Mouse (Mus musculus) limb, embryonic 11.5 days (tissue): ENCODE data around the gene Kcnmb1. TPM values are rescaled to one million over a fixed set of nuclear protein-coding genes. Genes with fewer than 3 reads are reported as not detected.
A peak's percentile ranks its signal among the peaks of the same experiment; 100 is the strongest.

ENCODE experiments used
- ATAC-seq: fragments of 200-750 bp; cut with Nextera tagmentation; 2 replicates; pipeline ENCODE4 v1.8.0; 2017; ENCODE audit warnings: low read depth; ENCODE audit not compliant: insufficient number of reproducible peaks, low FRiP score, low TSS enrichment
- DNase-seq: peaks from one replicate; pipeline ENCODE4 v3.0.0-alpha.2; 2015; ENCODE audit warnings: low spot score
- H3K27ac ChIP-seq: fragments of 300-500 bp; sonication (generic); replicated peaks from 2 replicates; pipeline ENCODE4 v1.5.1; 2014; ENCODE audit warnings: low read depth, mild to moderate bottlenecking, low read length
- H3K27me3 ChIP-seq: fragments of 300-500 bp; sonication (generic); 2 replicates; pipeline ENCODE4 v1.6.1; 2014; ENCODE audit warnings: mild to moderate bottlenecking, low read length, mixed read lengths; ENCODE audit not compliant: control insufficient read depth, insufficient read depth
- H3K36me3 ChIP-seq: fragments of 300-500 bp; sonication (generic); 2 replicates; pipeline ENCODE4 v1.6.1; 2014; ENCODE audit warnings: mild to moderate bottlenecking, low read length, moderate library complexity, mixed read lengths; ENCODE audit not compliant: control insufficient read depth, insufficient read depth
- H3K4me1 ChIP-seq: fragments of 300-500 bp; sonication (generic); 2 replicates; pipeline ENCODE4 v1.6.1; 2014; ENCODE audit warnings: low read length, mixed read lengths; ENCODE audit not compliant: control insufficient read depth, insufficient read depth
- H3K4me2 ChIP-seq: fragments of 300-500 bp; sonication (generic); 2 replicates; pipeline ENCODE4 v1.6.1; 2014; ENCODE audit warnings: low read depth, mild to moderate bottlenecking, moderate library complexity; ENCODE audit not compliant: severe bottlenecking
- H3K4me3 ChIP-seq: fragments of 300-500 bp; sonication (generic); 2 replicates; pipeline ENCODE4 v1.5.1; 2014; ENCODE audit warnings: low read depth, low read length
- H3K9ac ChIP-seq: fragments of 300-500 bp; sonication (generic); 2 replicates; pipeline ENCODE4 v1.6.1; 2014; ENCODE audit warnings: mild to moderate bottlenecking, low read length
- H3K9me3 ChIP-seq: fragments of 300-500 bp; sonication (generic); 2 replicates; pipeline ENCODE4 v1.6.1; 2016; ENCODE audit warnings: low read length; ENCODE audit not compliant: control insufficient read depth
- WGBS: fragments of 180-500 bp; shearing (Covaris S2); extraction: QIAGEN DNeasy Blood & Tissue Kit; methylation state at CpG from one replicate; pipeline ENCODE4 v1.1.7; 2014; 5-methylcytosine and 5-hydroxymethylcytosine counted together
- polyA plus RNA-seq: library from polyadenylated mRNA; unstranded; fragments of >200 nt; fragmentation: Nextera tagmentation; extraction: Ambion mirVana; gene quantifications from 2 replicates; pipeline ENCODE4 v1.2.1, GENCODE M21; 2014

Gene Kcnmb1
- polyA plus RNA-seq, 1 experiment from 2014 or later = 0.16 TPM

- ATAC-seq (no peak), DNase-seq (no peak)
- H3K9ac ChIP-seq = no peak overlapping the region
- 0 out of 2 replicates have a peak, but pooled peaks cover 5% of the 10 kb centered on the region for H3K4me1 ChIP-seq
- H3K9me3 ChIP-seq = no peaks in the 10 kb centered on the region
- 81% methylated on average over 12 of the region's 12 CpGs for WGBS
- no peak overlapping the region for H3K4me3 ChIP-seq
- H3K27me3 ChIP-seq = no peaks in the 10 kb centered on the region
- no peak overlapping the region for H3K27ac ChIP-seq
- no peak overlapping the region for H3K4me2 ChIP-seq
- no peaks in the 10 kb centered on the region for H3K36me3 ChIP-seq
Measured at GRCm38 (mm10) chr11:34009316-34010087, 46.7 kb downstream of the Kcnmb1 start.

- DNase-seq (peak; percentile 25), ATAC-seq (no peak)
- no peaks in the 10 kb centered on the region for H3K9me3 ChIP-seq
- no peak overlapping the region for H3K9ac ChIP-seq
- H3K36me3 ChIP-seq = no peaks in the 10 kb centered on the region
- 68% methylated on average over 7 of the region's 7 CpGs for WGBS
- H3K4me2 ChIP-seq = no peak overlapping the region
- no peak overlapping the region for H3K27ac ChIP-seq
- 0 out of 2 replicates have a peak, but pooled peaks cover 5% of the 10 kb centered on the region for H3K4me1 ChIP-seq
- no peaks in the 10 kb centered on the region for H3K27me3 ChIP-seq
- H3K4me3 ChIP-seq = no peak overlapping the region
Measured at GRCm38 (mm10) chr11:34010133-34010858, 47.5 kb downstream of the Kcnmb1 start.

GRCm38 (mm10) chr11:34010859-34011172, 48.0 kb downstream of the Kcnmb1 start:
- no peak overlapping the region for H3K27ac ChIP-seq
- H3K4me2 ChIP-seq = no peak overlapping the region
- H3K9me3 ChIP-seq = no peaks in the 10 kb centered on the region
- 0 out of 2 replicates have a peak, but pooled peaks cover 5% of the 10 kb centered on the region for H3K4me1 ChIP-seq
- H3K4me3 ChIP-seq = no peak overlapping the region
- no peaks in the 10 kb centered on the region for H3K36me3 ChIP-seq
- WGBS = 79% methylated on average over 4 of the region's 4 CpGs
- ATAC-seq (no peak), DNase-seq (no peak)
- H3K27me3 ChIP-seq = no peaks in the 10 kb centered on the region
- H3K9ac ChIP-seq = no peak overlapping the region

GRCm38 (mm10) chr11:34012007-34012652, 49.3 kb downstream of the Kcnmb1 start:
- DNase-seq = no peak
- H3K4me2 ChIP-seq = no peak overlapping the region

More at GRCm38 (mm10) chr11:34012007-34012652, 49.3 kb downstream of the Kcnmb1 start:
- ATAC-seq = no peak
- Histone ChIP-seq H3K9ac (no peak overlapping the region), H3K4me3 (no peak overlapping the region), H3K27me3 (no peaks in the 10 kb centered on the region), H3K36me3 (no peaks in the 10 kb centered on the region), H3K9me3 (no peaks in the 10 kb centered on the region), H3K27ac (no peak overlapping the region), H3K4me1 (0 out of 2 replicates have a peak, but pooled peaks cover 5% of the 10 kb centered on the region)
- 88% methylated on average over 6 of the region's 6 CpGs for WGBS

Other genes with a start within 250 kb of the Kcnmb1 start
- 0.35 and 0.80 TPM in 2 replicates for gene Kcnip1, start 30.1 kb downstream of the Kcnmb1 start, polyA plus RNA-seq
- 1.4 and 1.7 TPM in 2 replicates for gene Lcp2, start 83.9 kb downstream of the Kcnmb1 start, polyA plus RNA-seq
- 0.52 and 0.93 TPM in 2 replicates for gene 4930469K13Rik, start 135.5 kb downstream of the Kcnmb1 start, polyA plus RNA-seq
- gene Foxi1, start 245.1 kb downstream of the Kcnmb1 start, polyA plus RNA-seq = not detected in 2 replicates